Mouse (Mus musculus): ENCODE data around the gene Qtrt1. TPM values are rescaled to one million over a fixed set of nuclear protein-coding genes. Genes with fewer than 3 reads are reported as not detected.
A peak's percentile ranks its signal among the peaks of the same experiment; 100 is the strongest.

Gene Qtrt1
- polyA plus RNA-seq (2012; rRNA removed), result 81.4 and 92.1 TPM in 2 replicates

DNA sequence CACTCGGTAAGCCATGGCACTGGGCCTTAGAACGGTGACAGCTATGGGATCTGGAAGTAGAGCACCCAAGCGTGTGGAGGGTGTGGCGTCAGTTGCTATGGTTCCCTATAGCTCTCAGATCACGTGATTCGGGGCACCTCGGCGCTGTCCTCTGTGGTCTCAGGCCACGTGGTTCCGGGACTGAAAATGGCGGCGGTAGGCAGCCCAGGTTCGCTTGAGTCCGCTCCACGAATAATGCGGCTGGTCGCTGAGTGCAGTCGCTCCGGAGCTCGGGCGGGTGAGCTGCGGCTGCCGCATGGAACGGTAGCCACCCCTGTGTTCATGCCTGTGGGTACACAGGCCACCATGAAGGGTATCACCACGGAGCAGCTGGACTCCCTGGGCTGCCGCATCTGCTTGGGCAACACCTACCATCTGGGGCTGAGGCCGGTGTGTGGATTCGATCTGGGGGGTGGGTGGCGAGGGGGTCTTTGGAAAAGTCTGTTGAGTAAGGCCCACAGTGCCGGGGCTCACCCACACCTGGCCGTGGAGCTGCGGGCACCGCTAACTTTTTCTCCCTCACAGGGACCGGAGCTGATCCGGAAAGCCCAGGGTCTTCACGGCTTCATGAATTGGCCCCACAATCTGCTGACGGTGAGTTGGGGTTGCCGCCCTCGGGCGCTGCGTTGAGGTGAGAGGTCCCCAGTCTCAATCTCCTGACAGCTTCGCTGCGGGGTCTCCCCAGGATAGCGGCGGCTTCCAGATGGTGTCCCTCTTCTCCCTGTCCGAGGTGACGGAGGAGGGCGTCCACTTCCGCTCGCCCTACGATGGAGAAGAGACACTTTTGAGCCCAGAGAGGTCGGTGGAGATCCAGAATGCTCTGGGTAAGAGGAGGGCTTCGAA is at the start of gene Qtrt1:
TSS of gene Qtrt1 (plus strand) at position 169 of the 882 bp plus-strand sequence.
- peak; percentile 96 for DNase-seq (ENCODE audit: low read depth)
- peak; percentile 20; the same call in 1 of the 2 replicates for TF ChIP-seq POLR2A (IDR thresholded peaks at IDR 0.05; ENCODE audit: borderline replicate concordance, extremely low read depth, insufficient read depth, insufficient read length, poor library complexity, severe bottlenecking)
- no peak for TF ChIP-seq CTCF (IDR thresholded peaks at IDR 0.05; ENCODE audit: borderline replicate concordance, extremely low read depth, insufficient read depth, insufficient read length)

- TF ChIP-seq CTCF (IDR thresholded peaks at IDR 0.05; ENCODE audit: borderline replicate concordance, extremely low read depth, insufficient read depth, insufficient read length), result peak; percentile 50; the same call in 1 of the 2 replicates
- TF ChIP-seq POLR2A (IDR thresholded peaks at IDR 0.05; ENCODE audit: borderline replicate concordance, extremely low read depth, insufficient read depth, insufficient read length, poor library complexity, severe bottlenecking), result no peak
- peak; percentile 58 for DNase-seq (ENCODE audit: low read depth)
These were observed 45.0 kb upstream of the Qtrt1 start for GRCm38 (mm10) chr9:21366541-21367220.

DNA sequence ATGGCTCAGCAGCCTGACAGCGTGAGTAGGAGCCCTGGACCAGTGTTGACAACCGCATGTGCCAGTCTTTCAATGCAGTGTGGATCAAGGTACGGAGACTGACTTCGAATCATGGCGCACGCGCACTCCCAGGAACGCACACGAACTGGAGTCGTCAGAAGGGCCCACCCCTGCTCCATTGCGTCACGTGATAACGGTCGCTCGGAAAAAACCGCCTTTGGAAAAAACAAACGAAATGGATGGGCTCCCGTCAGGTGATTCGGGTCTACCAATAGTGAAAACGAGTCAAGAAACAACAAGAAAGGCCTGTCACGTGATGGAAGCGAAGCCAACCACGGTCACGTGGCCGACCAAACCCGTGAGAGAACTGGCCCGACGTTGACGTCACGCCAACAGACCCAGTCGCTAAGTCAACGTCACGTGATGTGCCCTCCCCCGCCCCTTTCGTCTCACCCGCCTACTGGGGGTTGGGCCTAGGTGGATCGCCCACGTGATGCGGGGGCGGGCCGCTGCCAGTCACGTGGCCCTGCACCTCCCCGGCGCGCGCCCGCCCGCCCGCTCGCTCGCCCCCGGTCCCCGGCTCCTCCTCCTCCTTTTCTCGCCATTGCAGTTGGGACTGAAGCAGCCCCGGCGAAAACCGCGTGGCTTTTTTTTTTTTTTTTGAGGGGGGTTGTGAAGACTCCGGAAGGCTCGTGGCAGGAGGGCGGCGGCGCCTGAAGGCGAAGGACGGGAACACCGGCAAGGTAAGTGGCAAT is 44.1 kb upstream of the Qtrt1 start, which contains the start of gene Ilf3:
TSS of gene Ilf3 (plus strand) at position 515 of the 755 bp plus-strand sequence.
- peak; percentile 100 for DNase-seq (ENCODE audit: low read depth)
- TF ChIP-seq POLR2A (IDR thresholded peaks at IDR 0.05; ENCODE audit: borderline replicate concordance, extremely low read depth, insufficient read depth, insufficient read length, poor library complexity, severe bottlenecking), result peak; percentile 51
- no peak for TF ChIP-seq CTCF (IDR thresholded peaks at IDR 0.05; ENCODE audit: borderline replicate concordance, extremely low read depth, insufficient read depth, insufficient read length)

DNA sequence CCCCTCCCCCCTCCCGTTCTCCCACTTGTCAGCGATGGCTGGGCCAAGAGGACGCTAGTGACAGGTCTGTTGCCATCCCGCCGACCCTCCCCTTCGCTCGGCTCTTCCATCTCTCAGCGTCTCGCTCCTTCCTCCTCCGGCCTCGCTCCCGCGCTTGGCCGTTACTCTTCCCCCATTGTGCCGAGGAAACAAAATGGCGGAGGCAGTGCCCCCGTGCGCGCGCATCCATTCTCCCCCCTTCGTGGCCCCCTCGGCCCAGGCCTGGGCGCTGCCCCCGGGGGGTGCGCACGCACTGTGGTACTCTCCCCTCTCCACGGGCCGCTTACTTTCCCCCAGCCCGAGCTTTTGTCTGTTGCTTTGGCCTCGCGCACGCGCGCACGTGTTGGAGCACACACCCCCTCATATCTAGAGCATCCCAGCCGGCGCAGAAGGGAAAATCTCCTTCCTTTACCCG is 43.5 kb upstream of the Qtrt1 start:
- peak; percentile 81 for DNase-seq (ENCODE audit: low read depth)
- no peak; the same call in 1 of the 2 replicates for TF ChIP-seq POLR2A (IDR thresholded peaks at IDR 0.05; ENCODE audit: borderline replicate concordance, extremely low read depth, insufficient read depth, insufficient read length, poor library complexity, severe bottlenecking)
- no peak for TF ChIP-seq CTCF (IDR thresholded peaks at IDR 0.05; ENCODE audit: borderline replicate concordance, extremely low read depth, insufficient read depth, insufficient read length)

DNA sequence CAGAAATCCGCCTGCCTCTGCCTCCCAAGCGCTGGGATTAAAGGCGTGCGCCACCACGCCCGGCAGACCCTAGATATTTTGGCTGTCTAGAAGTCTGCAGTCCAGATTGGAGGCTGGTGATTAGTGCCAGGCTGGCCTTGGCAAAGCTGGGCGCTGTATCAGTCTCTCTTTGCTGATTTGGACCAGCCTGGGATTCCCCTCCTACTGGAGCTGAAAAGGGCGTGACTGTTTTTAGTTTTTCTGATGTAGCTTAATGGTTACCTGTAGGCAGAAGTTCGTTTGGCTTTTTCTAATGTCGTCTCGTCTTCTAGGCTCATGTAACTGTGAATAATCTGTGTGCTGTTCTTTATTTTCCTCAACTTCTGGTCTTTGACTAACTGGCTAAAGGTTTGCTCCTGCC is 42.6 kb upstream of the Qtrt1 start:
- no peak for TF ChIP-seq CTCF (IDR thresholded peaks at IDR 0.05; ENCODE audit: borderline replicate concordance, extremely low read depth, insufficient read depth, insufficient read length)
- DNase-seq (ENCODE audit: low read depth), result peak; percentile 2

DNA sequence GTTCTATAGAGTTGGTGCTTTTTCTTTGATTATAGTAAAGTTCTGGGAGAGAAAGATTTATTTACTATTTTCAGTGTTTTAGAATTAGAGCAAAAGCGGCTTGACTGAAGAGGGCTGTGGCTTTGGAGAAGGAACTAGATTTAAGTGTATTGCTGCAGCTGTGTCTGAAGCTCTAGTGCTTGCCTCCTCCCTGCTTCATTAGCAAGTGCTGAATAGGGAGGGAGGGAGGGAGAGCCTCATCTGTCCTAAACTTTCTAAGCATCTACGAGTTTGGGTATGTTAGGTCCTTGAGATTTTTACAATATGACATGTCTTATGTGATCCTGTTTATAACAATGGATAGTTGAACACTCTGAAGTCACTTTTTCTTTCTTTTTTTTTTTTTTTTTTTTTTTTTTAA is 40.8 kb upstream of the Qtrt1 start:
- TF ChIP-seq POLR2A (IDR thresholded peaks at IDR 0.05; ENCODE audit: borderline replicate concordance, extremely low read depth, insufficient read depth, insufficient read length, poor library complexity, severe bottlenecking) (no peak), CTCF (IDR thresholded peaks at IDR 0.05; ENCODE audit: borderline replicate concordance, extremely low read depth, insufficient read depth, insufficient read length) (no peak)
- DNase-seq (ENCODE audit: low read depth), result no peak

GRCm38 (mm10) chr9:21372508-21372907 is 39.1 kb upstream of the Qtrt1 start:
- no peak for DNase-seq (ENCODE audit: low read depth)
- no peak for TF ChIP-seq CTCF (IDR thresholded peaks at IDR 0.05; ENCODE audit: borderline replicate concordance, extremely low read depth, insufficient read depth, insufficient read length)
- TF ChIP-seq POLR2A (IDR thresholded peaks at IDR 0.05; ENCODE audit: borderline replicate concordance, extremely low read depth, insufficient read depth, insufficient read length, poor library complexity, severe bottlenecking), result no peak

- no peak for DNase-seq (ENCODE audit: low read depth)
These were observed 32.4 kb upstream of the Qtrt1 start for GRCm38 (mm10) chr9:21379195-21379594.

DNA sequence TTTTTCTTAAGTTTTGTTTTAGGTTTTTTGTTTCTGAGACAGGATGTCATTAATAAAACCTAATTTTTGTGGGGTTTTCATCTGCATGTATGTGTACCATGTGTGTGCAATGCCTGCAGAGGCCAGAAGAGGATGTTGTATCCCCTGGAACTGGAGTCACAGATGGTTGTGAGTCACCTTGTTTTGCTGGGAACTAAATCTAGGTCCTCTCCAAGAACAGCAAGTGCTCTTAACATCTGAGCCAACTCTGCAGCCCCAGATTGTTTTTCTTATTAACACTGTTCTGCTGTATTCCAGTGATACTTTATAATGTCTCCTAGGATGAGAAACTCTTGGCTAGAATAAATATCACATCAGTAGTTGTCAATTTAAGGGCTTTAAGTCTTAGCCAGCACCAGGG is 30.8 kb upstream of the Qtrt1 start:
- DNase-seq (ENCODE audit: low read depth), result no peak
- TF ChIP-seq CTCF (IDR thresholded peaks at IDR 0.05; ENCODE audit: borderline replicate concordance, extremely low read depth, insufficient read depth, insufficient read length), result no peak
- no peak for TF ChIP-seq POLR2A (IDR thresholded peaks at IDR 0.05; ENCODE audit: borderline replicate concordance, extremely low read depth, insufficient read depth, insufficient read length, poor library complexity, severe bottlenecking)

More at GRCm38 (mm10) chr9:21379195-21379594, 32.4 kb upstream of the Qtrt1 start:
- TF ChIP-seq POLR2A (IDR thresholded peaks at IDR 0.05; ENCODE audit: borderline replicate concordance, extremely low read depth, insufficient read depth, insufficient read length, poor library complexity, severe bottlenecking) (no peak), CTCF (IDR thresholded peaks at IDR 0.05; ENCODE audit: borderline replicate concordance, extremely low read depth, insufficient read depth, insufficient read length) (no peak)

DNA sequence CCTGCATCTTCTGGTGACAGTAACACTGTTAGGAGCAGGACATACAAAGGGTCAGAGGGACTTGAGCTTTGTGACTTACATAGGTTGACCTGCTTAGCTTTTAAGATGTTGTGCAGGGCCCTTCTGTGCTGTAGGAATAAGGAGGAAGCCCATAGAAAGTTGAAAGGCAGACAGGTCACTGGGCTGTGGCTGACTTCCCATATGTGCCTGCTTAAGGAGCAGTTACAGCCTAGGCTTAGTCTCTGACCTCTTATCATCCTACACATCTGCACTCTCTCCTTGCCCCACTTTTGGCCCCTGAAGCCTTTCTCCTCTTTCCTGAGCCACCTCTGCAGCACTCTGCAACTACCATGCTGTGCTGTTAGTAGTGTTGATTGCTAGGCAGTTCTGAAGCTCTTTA is 27.7 kb upstream of the Qtrt1 start:
- no peak for DNase-seq (ENCODE audit: low read depth)
- TF ChIP-seq POLR2A (IDR thresholded peaks at IDR 0.05; ENCODE audit: borderline replicate concordance, extremely low read depth, insufficient read depth, insufficient read length, poor library complexity, severe bottlenecking) (no peak), CTCF (IDR thresholded peaks at IDR 0.05; ENCODE audit: borderline replicate concordance, extremely low read depth, insufficient read depth, insufficient read length) (no peak)

Measured in brain, embryonic 14.5 days (tissue).